In the genomic region with DNA sequence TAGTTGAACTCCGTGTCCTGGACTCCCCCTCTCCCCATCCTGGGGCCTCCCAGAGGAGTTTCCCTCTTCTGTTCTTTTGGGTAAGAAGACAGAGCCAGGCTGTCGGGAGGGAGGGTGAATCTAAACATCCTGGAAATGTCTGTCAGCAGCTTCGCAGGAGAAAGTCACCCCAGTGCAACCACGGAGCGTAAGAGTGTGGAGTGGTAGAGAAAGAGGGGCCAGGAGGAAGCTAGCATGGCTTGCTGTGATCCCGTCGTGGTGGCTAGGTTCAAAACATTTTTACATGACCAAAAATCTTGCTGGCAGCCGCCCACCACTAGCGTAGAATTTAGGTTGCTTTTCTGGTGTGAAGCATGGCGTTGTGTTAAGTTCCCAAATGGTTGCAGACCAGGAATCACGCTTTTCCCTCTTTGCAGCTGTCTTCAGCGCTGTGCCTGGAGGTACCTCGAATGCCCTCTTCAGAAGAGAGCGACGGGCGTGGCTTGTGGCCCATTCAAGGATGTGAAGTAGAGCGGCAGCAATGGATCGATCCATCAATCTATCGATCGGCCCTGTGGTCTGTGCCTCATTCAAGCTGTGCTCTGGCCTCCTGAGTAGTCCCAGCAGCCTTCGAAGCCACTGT, we compare ENCODE assay signal across 8 mouse cellular contexts. TPM values are rescaled to one million over a fixed set of nuclear protein-coding genes. Genes with fewer than 3 reads are reported as not detected.
DNase-seq lines count a peak whose midpoint lies in the region; TF ChIP-seq lines count a peak whose summit lies in the region.

No protein-coding gene starts in this region.

- H3K4me1 ChIP-seq in lung, adult 2 months (ENCODE audit: control insufficient read depth, insufficient read depth, low read length), result peaks cover 17% of the 10 kb centered on the region; the same call in 1 of the 2 replicates
- peaks cover 64% of the 10 kb centered on the region for H3K4me1 ChIP-seq in heart, embryonic 10.5 days

- H3K4me3 ChIP-seq in lung, adult 2 months (replicated peaks; ENCODE audit: extremely low read depth, low read depth, low read length), result no peak overlapping the region
- H3K4me3 ChIP-seq in heart, embryonic 10.5 days, result peak overlapping the region; percentile 43

- peak overlapping the region; percentile 95 for H3K27ac ChIP-seq in heart, embryonic 10.5 days

- 10% methylated on average over 21 of the region's 21 CpGs for WGBS in lung, adult 2 months
- WGBS in heart, embryonic 10.5 days, result 1% methylated on average over 21 of the region's 21 CpGs

- DNase-seq in lung, adult 2 months, result peak; percentile 33
- DNase-seq in lung, adult 18-20 months, result no peak
- DNase-seq in brain, adult 2 months (ENCODE audit: low read depth, low spot score), result peak; percentile 91
- DNase-seq in heart, embryonic 10.5 days (ENCODE audit: low spot score), result peak; percentile 84
- DNase-seq in kidney, postnatal 10 days, result peak; percentile 52
- peak; percentile 38 for DNase-seq in lung, postnatal 14 days
- peak; percentile 70 to 79 for DNase-seq in right cerebral cortex, adult 2 months (ENCODE audit: low spot score in 2 of 2)
- no peak for DNase-seq in adrenal gland, postnatal 4 days (ENCODE audit: low spot score in 2 of 2)

- H3K36me3 ChIP-seq in heart, embryonic 10.5 days, result peaks cover 40% of the 10 kb centered on the region

- peak; percentile 46; the same call in 1 of the 2 replicates for TF ChIP-seq POLR2A in lung, adult 2 months (IDR thresholded peaks at IDR 0.05; ENCODE audit: borderline replicate concordance, extremely low read depth, low read depth, low read length)

- no peaks in the 10 kb centered on the region for H3K9me3 ChIP-seq in heart, embryonic 10.5 days

- H3K27me3 ChIP-seq in heart, embryonic 10.5 days (ENCODE audit: insufficient read depth, poor library complexity, severe bottlenecking), result no peaks in the 10 kb centered on the region

- TF ChIP-seq CTCF in lung, adult 2 months (IDR thresholded peaks at IDR 0.05; ENCODE audit: insufficient read depth, low read length), result no peak

RNA-seq across cellular contexts. Expression of a gene that starts 9.7 kb away (rescaled TPM):
- polyA plus RNA-seq in lung, adult 2 months (2012; rRNA removed), result 55.7 and 82.7 TPM in 2 replicates
- 75.1 and 88.2 TPM in 2 replicates for polyA plus RNA-seq in heart, embryonic 10.5 days (2016; fragmentation: Nextera tagmentation; extraction: Ambion mirVana)
- total RNA-seq in adrenal gland, postnatal 4 days (2021), result 10 to 100 TPM; 38.5 to 41.6 TPM

RNA-seq across cellular contexts. Expression of a gene that starts 57.1 kb away (rescaled TPM):
- 11.4 and 17.4 TPM in 2 replicates for polyA plus RNA-seq in lung, adult 2 months (2012; rRNA removed)
- 209 and 212 TPM in 2 replicates for polyA plus RNA-seq in heart, embryonic 10.5 days (2016; fragmentation: Nextera tagmentation; extraction: Ambion mirVana)
- total RNA-seq in adrenal gland, postnatal 4 days (2021), result 100 to 1,000 TPM; 145 to 146 TPM

Comparison
In these comparisons a context has a peak if more than half of its experiments do, and no peak if none do; other contexts are left out.
1. DNase-seq: peak in lung, adult 2 months (single experiment), brain, adult 2 months (single experiment), heart, embryonic 10.5 days (single experiment), kidney, postnatal 10 days (single experiment), lung, postnatal 14 days (single experiment) and right cerebral cortex, adult 2 months (2 of 2); none in lung, adult 18-20 months (0 of 2) and adrenal gland, postnatal 4 days (0 of 2).
2. RNA of a gene that starts 57.1 kb away (polyA plus RNA-seq): 209 to 212 TPM in heart, embryonic 10.5 days; 11.4 to 17.4 TPM in lung, adult 2 months; every median in the first group is over 10 times any median in the second.